Mouse (Mus musculus): ENCODE measurements around the gene Ankrd27. TPM values are rescaled to one million over a fixed set of nuclear protein-coding genes. Genes with fewer than 3 reads are reported as not detected.

Gene Ankrd27
- polyA plus RNA-seq, 1 experiment from 2014 or later, result 63.1 TPM

DNA sequence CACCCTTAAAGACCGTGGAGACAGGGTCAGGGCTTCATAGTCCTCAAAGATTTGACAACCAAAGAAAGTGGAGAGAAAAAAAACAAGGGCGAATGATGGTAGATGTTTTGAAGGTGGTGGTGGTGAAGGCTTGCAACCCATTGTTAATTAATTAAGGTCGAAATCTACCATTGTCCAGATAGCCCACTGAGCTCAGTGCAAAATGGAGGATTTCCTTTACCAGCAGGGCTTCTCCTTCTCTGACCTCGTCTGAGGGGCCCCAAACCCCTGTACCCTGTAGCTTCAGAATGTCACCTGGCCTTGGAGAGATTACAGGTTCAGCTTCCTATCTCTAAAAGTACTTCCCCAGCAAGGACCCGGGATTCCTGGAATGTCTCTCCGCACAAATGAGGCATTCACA is 71.8 kb downstream of the Ankrd27 start:
- Histone ChIP-seq H3K4me3 (ENCODE audit: low read depth, low read length) (no peak overlapping the region), H3K9ac (ENCODE audit: low read depth, low read length) (no peak overlapping the region), H3K9me3 (ENCODE audit: control insufficient read depth, low read length) (no peaks in the 10 kb centered on the region), H3K27me3 (replicated peaks; ENCODE audit: control insufficient read depth, insufficient read depth, low read length) (no peaks in the 10 kb centered on the region), H3K4me1 (replicated peaks; ENCODE audit: control insufficient read depth, insufficient read depth, low read length) (no peaks in the 10 kb centered on the region), H3K4me2 (no peak overlapping the region), H3K36me3 (ENCODE audit: control insufficient read depth, insufficient read depth, low read length) (no peaks in the 10 kb centered on the region), H3K27ac (ENCODE audit: low read depth, low read length) (no peak overlapping the region)
- DNase-seq (ENCODE audit: low spot score) (no peak), ATAC-seq (replicated peaks; ENCODE audit: low FRiP score) (no peak)
- 57% methylated on average over 6 of the region's 6 CpGs for WGBS

DNA sequence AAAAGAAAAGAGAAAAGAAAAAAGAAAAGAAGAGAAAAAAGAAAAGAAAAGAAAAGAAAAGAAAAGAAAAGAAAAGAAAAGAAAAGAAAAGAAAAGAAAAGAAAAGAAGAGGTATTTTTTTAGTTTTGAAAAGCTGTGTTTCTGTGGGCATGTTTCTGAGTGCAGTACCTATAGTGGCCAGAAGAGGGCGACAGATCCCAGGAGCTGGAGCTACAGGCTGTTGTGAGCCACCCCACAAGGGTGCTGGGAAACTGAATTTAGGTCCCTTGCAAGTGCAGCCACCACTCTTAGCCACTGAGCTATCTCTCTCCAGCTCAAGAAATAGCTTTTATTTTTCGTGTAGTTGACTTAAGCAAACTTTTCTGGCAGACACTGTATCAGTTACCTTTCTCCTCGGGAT is 73.1 kb downstream of the Ankrd27 start:
- Histone ChIP-seq H3K9me3 (ENCODE audit: control insufficient read depth, low read length) (no peaks in the 10 kb centered on the region), H3K27ac (ENCODE audit: low read depth, low read length) (no peak overlapping the region), H3K4me2 (no peak overlapping the region), H3K4me3 (ENCODE audit: low read depth, low read length) (no peak overlapping the region), H3K4me1 (replicated peaks; ENCODE audit: control insufficient read depth, insufficient read depth, low read length) (no peaks in the 10 kb centered on the region), H3K9ac (ENCODE audit: low read depth, low read length) (no peak overlapping the region), H3K36me3 (ENCODE audit: control insufficient read depth, insufficient read depth, low read length) (no peaks in the 10 kb centered on the region), H3K27me3 (replicated peaks; ENCODE audit: control insufficient read depth, insufficient read depth, low read length) (no peaks in the 10 kb centered on the region)
- 56% methylated on average over 3 of the region's 3 CpGs for WGBS
- ATAC-seq (replicated peaks; ENCODE audit: low FRiP score) (no peak), DNase-seq (ENCODE audit: low spot score) (no peak)

DNA sequence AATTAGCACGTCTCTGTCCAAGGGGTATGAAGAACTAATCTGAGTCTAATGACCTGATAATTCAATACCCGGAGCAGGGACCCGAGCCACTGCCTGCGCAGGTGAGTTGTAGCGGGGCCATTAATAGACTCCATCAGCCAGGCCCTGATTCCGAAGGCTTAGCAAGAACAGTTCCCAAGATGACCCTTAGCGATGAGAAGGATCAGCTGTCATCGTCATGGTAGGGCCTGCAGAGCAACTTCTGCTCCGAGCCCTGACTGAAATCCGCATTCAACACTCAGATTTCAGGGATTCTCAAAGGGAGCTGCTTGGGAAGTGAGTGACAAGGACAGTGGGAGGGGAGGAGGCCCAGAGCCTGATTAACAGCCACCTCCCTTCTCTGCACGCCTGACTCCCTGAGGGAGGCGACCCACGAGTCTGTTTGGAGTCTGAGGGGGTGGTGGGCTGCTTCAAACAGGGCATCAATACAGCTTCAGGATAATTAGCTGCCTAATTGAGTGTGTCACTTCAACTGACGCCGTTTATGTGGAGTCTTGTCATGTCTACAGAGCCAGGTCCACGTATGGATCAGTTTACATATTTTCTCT is 77.8 kb downstream of the Ankrd27 start:
- 70% methylated on average over 16 of the region's 16 CpGs for WGBS
- Histone ChIP-seq H3K9ac (ENCODE audit: low read depth, low read length) (no peak overlapping the region), H3K4me3 (ENCODE audit: low read depth, low read length) (no peak overlapping the region), H3K4me1 (replicated peaks; ENCODE audit: control insufficient read depth, insufficient read depth, low read length) (no peaks in the 10 kb centered on the region), H3K27ac (ENCODE audit: low read depth, low read length) (no peak overlapping the region), H3K27me3 (replicated peaks; ENCODE audit: control insufficient read depth, insufficient read depth, low read length) (no peaks in the 10 kb centered on the region), H3K9me3 (ENCODE audit: control insufficient read depth, low read length) (no peaks in the 10 kb centered on the region), H3K4me2 (no peak overlapping the region), H3K36me3 (ENCODE audit: control insufficient read depth, insufficient read depth, low read length) (no peaks in the 10 kb centered on the region)
- ATAC-seq (replicated peaks; ENCODE audit: low FRiP score) (no peak), DNase-seq (ENCODE audit: low spot score) (no peak)

- H3K4me3 ChIP-seq (ENCODE audit: low read depth, low read length), result no peak overlapping the region
- no peak overlapping the region for H3K9ac ChIP-seq (ENCODE audit: low read depth, low read length)
- H3K9me3 ChIP-seq (ENCODE audit: control insufficient read depth, low read length), result no peaks in the 10 kb centered on the region
- WGBS, result 72% methylated on average over 18 of the region's 18 CpGs
- no peak overlapping the region for H3K4me2 ChIP-seq
- no peaks in the 10 kb centered on the region for H3K4me1 ChIP-seq (replicated peaks; ENCODE audit: control insufficient read depth, insufficient read depth, low read length)
- H3K27ac ChIP-seq (ENCODE audit: low read depth, low read length), result no peak overlapping the region
- no peak for ATAC-seq (replicated peaks; ENCODE audit: low FRiP score)
- no peak for DNase-seq (ENCODE audit: low spot score)
- H3K36me3 ChIP-seq (ENCODE audit: control insufficient read depth, insufficient read depth, low read length), result no peaks in the 10 kb centered on the region
- no peaks in the 10 kb centered on the region for H3K27me3 ChIP-seq (replicated peaks; ENCODE audit: control insufficient read depth, insufficient read depth, low read length)
Measured at GRCm38 (mm10) chr7:35668066-35669041, 82.3 kb downstream of the Ankrd27 start.

DNA sequence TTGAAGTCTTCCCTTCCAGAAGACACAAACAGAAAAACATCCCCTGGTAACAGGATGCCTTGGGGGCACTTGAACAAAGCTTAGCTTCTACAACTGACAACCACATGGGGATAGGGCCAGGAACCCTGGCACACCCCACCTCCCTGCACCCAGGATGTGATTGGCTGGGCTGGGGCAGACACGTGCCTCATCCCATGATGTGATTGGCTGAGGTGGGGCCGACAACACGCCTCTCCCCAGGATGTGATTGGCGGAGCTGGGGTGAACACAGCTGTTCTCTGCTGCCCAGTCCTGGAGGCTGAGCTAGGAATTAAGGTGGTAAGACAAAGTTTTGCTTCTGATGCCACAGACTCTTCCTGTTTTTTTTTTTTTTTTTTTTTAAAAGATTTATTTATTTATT is 92.9 kb downstream of the Ankrd27 start:
- H3K4me1 ChIP-seq (replicated peaks; ENCODE audit: control insufficient read depth, insufficient read depth, low read length), result no peaks in the 10 kb centered on the region
- H3K36me3 ChIP-seq (ENCODE audit: control insufficient read depth, insufficient read depth, low read length), result no peaks in the 10 kb centered on the region
- peaks cover 6% of the 10 kb centered on the region; the same call in 1 of the 2 replicates for H3K9me3 ChIP-seq (ENCODE audit: control insufficient read depth, low read length)
- DNase-seq (ENCODE audit: low spot score) (no peak), ATAC-seq (replicated peaks; ENCODE audit: low FRiP score) (no peak; the same call in 1 of the 2 replicates)
- H3K4me3 ChIP-seq (ENCODE audit: low read depth, low read length), result no peak overlapping the region
- H3K9ac ChIP-seq (ENCODE audit: low read depth, low read length), result no peak overlapping the region
- no peaks in the 10 kb centered on the region for H3K27me3 ChIP-seq (replicated peaks; ENCODE audit: control insufficient read depth, insufficient read depth, low read length)
- H3K27ac ChIP-seq (ENCODE audit: low read depth, low read length), result no peak overlapping the region
- 63% methylated on average over 4 of the region's 4 CpGs for WGBS
- H3K4me2 ChIP-seq, result no peak overlapping the region

DNA sequence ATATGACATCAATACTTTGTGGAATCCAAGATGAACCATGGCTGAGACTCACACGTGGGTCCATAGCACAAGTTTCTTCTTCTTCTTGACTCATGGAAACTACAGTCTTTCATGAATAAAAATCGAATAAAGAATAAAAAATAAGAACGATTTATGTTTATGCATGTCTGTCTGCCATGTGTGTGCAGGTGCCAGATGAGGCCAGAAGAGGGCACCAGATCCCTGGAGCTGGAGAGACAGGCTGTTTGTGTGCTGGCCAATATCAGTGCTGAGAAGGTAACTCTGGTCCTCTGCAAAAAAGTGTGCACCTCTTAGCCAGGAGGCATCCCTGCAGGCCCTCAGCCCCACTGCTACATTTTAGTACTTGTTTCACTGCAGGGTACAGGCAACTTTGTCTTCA is 95.5 kb downstream of the Ankrd27 start:
- DNase-seq (ENCODE audit: low spot score), result no peak
- no peak overlapping the region for H3K27ac ChIP-seq (ENCODE audit: low read depth, low read length)
- no peak overlapping the region for H3K4me3 ChIP-seq (ENCODE audit: low read depth, low read length)
- H3K4me2 ChIP-seq, result no peak overlapping the region
- ATAC-seq (replicated peaks; ENCODE audit: low FRiP score), result no peak
- no peak overlapping the region for H3K9ac ChIP-seq (ENCODE audit: low read depth, low read length)
- H3K27me3 ChIP-seq (replicated peaks; ENCODE audit: control insufficient read depth, insufficient read depth, low read length), result no peaks in the 10 kb centered on the region
- no peaks in the 10 kb centered on the region for H3K36me3 ChIP-seq (ENCODE audit: control insufficient read depth, insufficient read depth, low read length)
- peaks cover 6% of the 10 kb centered on the region; the same call in 1 of the 2 replicates for H3K9me3 ChIP-seq (ENCODE audit: control insufficient read depth, low read length)
- 67% methylated on average over 3 of the region's 3 CpGs for WGBS
- peaks cover 8% of the 10 kb centered on the region; the same call in 1 of the 2 replicates for H3K4me1 ChIP-seq (replicated peaks; ENCODE audit: control insufficient read depth, insufficient read depth, low read length)

- no peaks in the 10 kb centered on the region for H3K36me3 ChIP-seq (ENCODE audit: control insufficient read depth, insufficient read depth, low read length)
Measured at GRCm38 (mm10) chr7:35683409-35684122, 97.5 kb downstream of the Ankrd27 start.

DNA sequence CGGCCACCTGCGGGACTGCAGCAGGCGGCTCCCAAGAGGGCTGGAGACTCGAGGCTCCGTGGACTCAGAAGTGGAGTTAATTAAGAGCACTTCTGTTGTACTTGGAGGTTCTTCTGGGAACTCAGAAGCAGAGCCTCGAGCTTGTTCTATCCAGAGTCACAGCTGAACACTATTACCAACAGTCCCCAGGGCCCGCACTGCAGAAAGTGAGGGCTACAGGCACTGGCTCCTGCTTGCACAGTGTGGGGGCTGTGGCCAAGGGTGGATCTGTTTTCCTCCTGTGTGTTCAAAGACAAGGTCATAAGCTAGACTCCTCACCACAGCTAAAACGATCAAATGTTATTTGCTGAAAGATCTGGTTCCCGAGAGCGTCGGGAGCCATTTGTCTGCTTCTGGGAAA is 100.2 kb downstream of the Ankrd27 start:
- H3K4me2 ChIP-seq, result peak overlapping the region; percentile 40
- H3K36me3 ChIP-seq (ENCODE audit: control insufficient read depth, insufficient read depth, low read length), result no peaks in the 10 kb centered on the region
- no peaks in the 10 kb centered on the region for H3K9me3 ChIP-seq (ENCODE audit: control insufficient read depth, low read length)
- no peak overlapping the region; the same call in 1 of the 2 replicates for H3K27ac ChIP-seq (ENCODE audit: low read depth, low read length)
- ATAC-seq (replicated peaks; ENCODE audit: low FRiP score), result peak; percentile 39; the same call in 1 of the 2 replicates
- DNase-seq (ENCODE audit: low spot score), result no peak
- H3K9ac ChIP-seq (ENCODE audit: low read depth, low read length), result no peak overlapping the region
- H3K4me1 ChIP-seq (replicated peaks; ENCODE audit: control insufficient read depth, insufficient read depth, low read length), result peaks cover 13% of the 10 kb centered on the region; the same call in 1 of the 2 replicates
- WGBS, result 65% methylated on average over 11 of the region's 11 CpGs
- no peak overlapping the region for H3K4me3 ChIP-seq (ENCODE audit: low read depth, low read length)
- no peaks in the 10 kb centered on the region for H3K27me3 ChIP-seq (replicated peaks; ENCODE audit: control insufficient read depth, insufficient read depth, low read length)

More at GRCm38 (mm10) chr7:35683409-35684122, 97.5 kb downstream of the Ankrd27 start:
- WGBS, result 81% methylated on average over 6 of the region's 6 CpGs
- Histone ChIP-seq H3K27ac (ENCODE audit: low read depth, low read length) (no peak overlapping the region), H3K27me3 (replicated peaks; ENCODE audit: control insufficient read depth, insufficient read depth, low read length) (no peaks in the 10 kb centered on the region), H3K4me2 (no peak overlapping the region), H3K9ac (ENCODE audit: low read depth, low read length) (no peak overlapping the region), H3K4me3 (ENCODE audit: low read depth, low read length) (no peak overlapping the region), H3K4me1 (replicated peaks; ENCODE audit: control insufficient read depth, insufficient read depth, low read length) (peaks cover 13% of the 10 kb centered on the region; the same call in 1 of the 2 replicates), H3K9me3 (ENCODE audit: control insufficient read depth, low read length) (no peaks in the 10 kb centered on the region)
- DNase-seq (ENCODE audit: low spot score) (no peak), ATAC-seq (replicated peaks; ENCODE audit: low FRiP score) (no peak)
